Mouse (Mus musculus) neural tube, embryonic 15.5 days (tissue): ENCODE results near the gene Lrrc10b. TPM values are rescaled to one million over a fixed set of nuclear protein-coding genes. Genes with fewer than 3 reads are reported as not detected.

ENCODE experiments used
- ATAC-seq: fragments of 200-750 bp; cut with Nextera tagmentation; 2 replicates; pipeline ENCODE4 v1.8.0; 2017; ENCODE audit warnings: mild to moderate bottlenecking, moderate TSS enrichment, moderate library complexity; ENCODE audit not compliant: low FRiP score
- H3K27ac ChIP-seq: fragments of 300-500 bp; sonication (generic); replicated peaks from 2 replicates; pipeline ENCODE4 v1.5.1; 2015; ENCODE audit warnings: mild to moderate bottlenecking, inconsistent platforms
- H3K27me3 ChIP-seq: fragments of 300-500 bp; sonication (generic); replicated peaks from 2 replicates; pipeline ENCODE4 v1.6.1; 2015; ENCODE audit warnings: inconsistent platforms
- H3K36me3 ChIP-seq: fragments of 300-500 bp; sonication (generic); 2 replicates; pipeline ENCODE4 v1.6.1; 2015; ENCODE audit warnings: inconsistent platforms
- H3K4me1 ChIP-seq: fragments of 300-500 bp; sonication (generic); 2 replicates; pipeline ENCODE4 v1.6.1; 2015; ENCODE audit warnings: inconsistent platforms
- H3K4me2 ChIP-seq: fragments of 300-500 bp; sonication (generic); 2 replicates; pipeline ENCODE4 v1.6.1; 2015; ENCODE audit warnings: inconsistent platforms, mild to moderate bottlenecking, moderate library complexity
- H3K4me3 ChIP-seq: fragments of 300-500 bp; sonication (generic); replicated peaks from 2 replicates; pipeline ENCODE4 v1.5.1; 2015; ENCODE audit warnings: mild to moderate bottlenecking, inconsistent platforms
- H3K9ac ChIP-seq: fragments of 300-500 bp; sonication (generic); replicated peaks from 2 replicates; pipeline ENCODE4 v1.6.1; 2015; ENCODE audit warnings: mild to moderate bottlenecking, inconsistent platforms
- H3K9me3 ChIP-seq: fragments of 300-500 bp; sonication (generic); replicated peaks from 2 replicates; pipeline ENCODE4 v1.6.1; 2016; ENCODE audit warnings: inconsistent platforms
- WGBS: fragments of 180-500 bp; shearing (Covaris S2); methylation state at CpG from one replicate; pipeline ENCODE4 v1.1.7; 2015; ENCODE audit warnings: mixed read lengths; 5-methylcytosine and 5-hydroxymethylcytosine counted together
- polyA plus RNA-seq: library from polyadenylated mRNA; unstranded; fragments of >200 nt; fragmentation: Nextera tagmentation; extraction: Ambion mirVana; gene quantifications from 2 replicates; pipeline ENCODE4 v1.2.1, GENCODE M21; 2015

Gene Lrrc10b
- polyA plus RNA-seq, 1 experiment from 2014 or later: 1.1 TPM

DNA sequence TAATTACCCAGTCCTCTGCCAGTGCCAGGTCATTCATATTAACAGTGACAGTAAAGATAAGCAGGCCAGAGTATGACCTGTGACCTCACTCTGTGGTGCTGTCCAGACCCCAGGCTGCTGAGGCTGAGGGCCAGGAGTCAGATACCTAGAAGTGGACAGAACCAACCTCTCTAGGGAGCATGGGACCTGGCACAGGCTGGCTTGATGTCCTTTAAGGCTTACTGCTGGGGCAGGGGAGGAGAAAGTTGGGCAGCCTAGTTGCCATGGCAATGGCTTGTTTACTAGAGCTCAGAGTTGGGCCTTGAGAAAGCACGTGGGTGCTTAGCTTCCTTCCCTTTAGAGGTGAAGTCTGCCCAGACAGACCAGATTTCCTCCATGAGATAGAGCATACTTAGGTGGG, 20.5 kb downstream of the Lrrc10b start:
- Histone ChIP-seq H3K4me3 (no peak overlapping the region), H3K36me3 (peaks cover 22% of the 10 kb centered on the region; the same call in 1 of the 2 replicates), H3K27ac (no peak overlapping the region), H3K9me3 (no peaks in the 10 kb centered on the region), H3K4me1 (no peaks in the 10 kb centered on the region), H3K27me3 (no peaks in the 10 kb centered on the region), H3K9ac (no peak overlapping the region), H3K4me2 (no peak overlapping the region)
- 33% methylated on average over 1 of the region's 1 CpGs for WGBS
- no peak for ATAC-seq

DNA sequence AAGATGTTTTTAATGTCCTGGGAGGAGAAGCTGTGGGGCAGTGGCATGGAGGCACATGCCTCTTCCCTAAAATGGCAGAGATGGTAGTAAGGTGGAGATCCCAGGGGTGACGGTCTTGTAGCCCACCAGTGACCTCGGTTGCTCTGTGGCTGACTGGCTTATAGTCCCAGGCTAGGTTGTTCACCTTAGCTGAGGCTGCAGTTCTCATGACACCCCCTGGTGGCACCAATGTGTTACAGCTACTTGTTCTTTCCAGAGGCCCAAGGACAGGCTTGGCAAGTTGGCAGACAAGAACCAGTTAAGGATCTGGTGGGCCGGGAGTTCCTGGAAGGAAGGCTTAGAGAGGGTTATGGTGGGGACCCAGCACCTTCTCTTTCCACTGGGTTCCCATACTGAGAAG, 21.4 kb downstream of the Lrrc10b start:
- no peak overlapping the region for H3K4me3 ChIP-seq
- peak; percentile 36; the same call in 1 of the 2 replicates for ATAC-seq
- H3K36me3 ChIP-seq: peaks cover 17% of the 10 kb centered on the region; the same call in 1 of the 2 replicates
- no peak overlapping the region for H3K4me2 ChIP-seq
- H3K9me3 ChIP-seq: no peaks in the 10 kb centered on the region
- no peak overlapping the region for H3K27ac ChIP-seq
- 28% methylated on average over 3 of the region's 3 CpGs for WGBS
- H3K9ac ChIP-seq: no peak overlapping the region
- no peaks in the 10 kb centered on the region for H3K4me1 ChIP-seq
- no peaks in the 10 kb centered on the region for H3K27me3 ChIP-seq

DNA sequence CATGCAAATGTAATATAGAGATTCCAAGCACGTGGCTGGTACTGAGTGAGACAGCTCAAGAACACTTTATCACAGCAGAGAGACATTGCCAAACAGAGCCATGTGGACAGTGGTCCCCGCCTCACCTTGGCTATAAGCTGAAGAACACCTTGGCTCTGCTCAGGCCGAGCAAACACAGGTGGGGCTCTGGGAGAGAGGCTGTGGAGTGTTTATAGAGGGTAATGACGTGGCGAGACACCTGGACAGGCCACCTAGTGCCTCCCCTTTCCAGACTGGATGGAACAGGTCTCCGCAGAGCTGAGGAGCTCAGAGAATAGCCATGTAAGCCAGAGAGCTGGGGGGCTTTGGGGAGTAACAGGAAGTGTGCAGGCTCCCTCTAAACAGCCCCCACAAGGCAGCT, 22.3 kb downstream of the Lrrc10b start:
- no peaks in the 10 kb centered on the region for H3K9me3 ChIP-seq
- no peak for ATAC-seq

DNA sequence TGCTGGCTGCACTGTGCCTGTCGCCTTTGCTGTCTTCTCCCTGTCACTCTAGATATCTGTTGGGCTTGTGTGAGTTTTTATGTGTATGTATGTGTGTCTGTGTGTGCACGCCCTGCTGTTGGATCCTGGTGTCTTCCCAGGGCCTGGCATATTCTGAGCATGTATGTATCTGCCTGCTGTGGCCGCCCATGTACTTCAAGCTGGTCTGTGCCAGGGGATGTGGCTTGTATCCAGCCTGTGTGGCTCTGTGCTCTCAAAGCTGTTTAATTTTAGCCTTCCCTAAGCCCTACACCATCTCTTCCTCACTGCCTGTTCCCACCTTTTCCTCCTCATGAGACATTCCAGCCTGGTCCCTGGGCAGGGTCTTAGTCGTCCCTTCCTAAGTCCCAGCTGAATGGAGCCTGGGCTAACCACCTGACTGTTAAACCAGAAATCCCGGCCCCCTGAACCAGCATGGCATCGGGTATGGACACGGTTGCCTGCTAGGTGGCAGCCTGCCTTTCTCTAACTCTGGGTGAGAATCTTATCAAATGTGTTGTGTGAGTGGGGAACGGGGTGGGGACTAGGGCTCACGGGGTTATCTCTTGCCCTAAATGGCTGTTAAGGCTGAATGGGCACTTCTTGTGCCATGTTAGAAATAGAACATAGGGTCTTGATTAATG, 23.3 kb downstream of the Lrrc10b start:
- H3K4me1 ChIP-seq: no peaks in the 10 kb centered on the region
- H3K27me3 ChIP-seq: no peaks in the 10 kb centered on the region
- H3K9ac ChIP-seq: no peak overlapping the region
- no peak overlapping the region for H3K27ac ChIP-seq
- H3K4me2 ChIP-seq: no peak overlapping the region
- no peak overlapping the region for H3K4me3 ChIP-seq
- WGBS: 70% methylated on average over 9 of the region's 9 CpGs
- peaks cover under 1% of the 10 kb centered on the region; the same call in 1 of the 2 replicates for H3K36me3 ChIP-seq
- ATAC-seq: no peak
- no peaks in the 10 kb centered on the region for H3K9me3 ChIP-seq

More for the DNA sequence above, 22.3 kb downstream of the Lrrc10b start:
- Histone ChIP-seq H3K9ac (no peak overlapping the region), H3K4me1 (no peaks in the 10 kb centered on the region), H3K27ac (no peak overlapping the region), H3K4me2 (no peak overlapping the region), H3K27me3 (no peaks in the 10 kb centered on the region), H3K4me3 (no peak overlapping the region), H3K36me3 (peaks cover 8% of the 10 kb centered on the region; the same call in 1 of the 2 replicates)
- 72% methylated on average over 6 of the region's 6 CpGs for WGBS

DNA sequence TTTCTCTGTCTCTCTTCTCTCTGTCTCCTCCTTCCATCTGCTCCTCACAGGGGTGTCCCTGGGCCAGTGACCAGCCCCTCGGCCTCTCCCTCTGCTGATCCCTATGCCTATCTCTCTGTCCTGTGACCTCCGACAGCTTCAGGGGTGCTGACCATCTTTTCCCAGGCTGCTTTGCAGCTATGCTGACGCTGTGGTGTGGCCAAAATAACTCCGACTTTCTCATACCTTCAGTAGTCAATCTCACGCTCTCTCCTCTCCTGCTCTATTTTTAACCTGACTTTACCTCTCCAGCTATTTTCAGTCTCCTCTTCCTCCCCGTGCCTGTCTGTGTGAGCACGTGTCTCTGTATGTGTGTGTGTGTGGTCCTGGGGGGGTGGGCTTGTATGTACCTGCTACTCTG, 24.0 kb downstream of the Lrrc10b start:
- Histone ChIP-seq H3K27me3 (no peaks in the 10 kb centered on the region), H3K36me3 (no peaks in the 10 kb centered on the region), H3K27ac (no peak overlapping the region), H3K4me2 (no peak overlapping the region), H3K9ac (no peak overlapping the region), H3K4me1 (no peaks in the 10 kb centered on the region), H3K9me3 (no peaks in the 10 kb centered on the region), H3K4me3 (no peak overlapping the region)
- ATAC-seq: no peak
- WGBS: 82% methylated on average over 7 of the region's 7 CpGs

DNA sequence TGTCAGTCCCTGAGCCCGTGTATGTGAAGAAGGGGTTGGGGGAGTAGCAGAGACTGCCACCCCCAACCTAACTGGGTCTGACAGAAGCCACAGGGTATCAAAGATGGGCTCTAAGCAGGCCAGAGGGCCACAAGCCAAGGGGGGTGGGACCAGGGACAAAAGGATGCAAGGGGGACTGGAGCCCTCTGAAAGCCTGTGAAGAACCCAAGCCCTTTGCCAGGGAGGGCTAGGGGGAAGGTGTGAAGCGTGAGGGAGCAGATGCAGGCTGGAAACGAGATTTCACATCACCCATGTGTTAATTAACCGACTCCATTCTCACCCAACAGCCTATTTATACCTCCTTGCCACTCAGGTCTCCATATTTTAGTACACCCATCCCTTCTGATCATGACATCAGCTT, 25.4 kb downstream of the Lrrc10b start:
- Histone ChIP-seq H3K27me3 (no peaks in the 10 kb centered on the region), H3K27ac (no peak overlapping the region), H3K4me3 (no peak overlapping the region), H3K36me3 (peaks cover 6% of the 10 kb centered on the region; the same call in 1 of the 2 replicates), H3K9ac (no peak overlapping the region), H3K4me1 (peaks cover 10% of the 10 kb centered on the region), H3K4me2 (no peak overlapping the region), H3K9me3 (no peaks in the 10 kb centered on the region)
- no peak for ATAC-seq
- WGBS: 53% methylated on average over 4 of the region's 4 CpGs

DNA sequence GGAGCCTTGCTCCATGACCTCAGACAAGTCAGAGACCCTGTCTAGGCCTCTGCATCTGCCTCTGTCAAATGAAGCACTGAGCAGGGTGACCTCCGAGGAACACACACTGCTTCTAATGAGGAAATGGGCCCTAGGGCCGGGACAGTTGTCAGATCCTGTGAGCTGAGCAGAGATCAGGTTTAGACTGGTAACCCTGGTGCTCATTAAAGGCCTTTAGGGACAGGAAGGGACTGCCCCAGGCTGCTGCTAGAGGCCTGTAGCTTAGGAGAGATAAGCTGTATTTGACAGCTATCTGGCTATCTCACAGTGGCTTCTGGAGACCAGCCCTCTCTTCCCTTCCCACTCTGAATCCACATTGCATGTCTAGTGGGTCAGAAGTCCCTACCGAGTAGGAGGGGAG, 25.9 kb downstream of the Lrrc10b start:
- Histone ChIP-seq H3K4me2 (no peak overlapping the region), H3K9ac (no peak overlapping the region), H3K36me3 (peaks cover 6% of the 10 kb centered on the region; the same call in 1 of the 2 replicates), H3K4me1 (peaks cover 14% of the 10 kb centered on the region), H3K27ac (no peak overlapping the region), H3K9me3 (no peaks in the 10 kb centered on the region), H3K4me3 (no peak overlapping the region), H3K27me3 (no peaks in the 10 kb centered on the region)
- WGBS: 64% methylated on average over 3 of the region's 3 CpGs
- no peak for ATAC-seq

DNA sequence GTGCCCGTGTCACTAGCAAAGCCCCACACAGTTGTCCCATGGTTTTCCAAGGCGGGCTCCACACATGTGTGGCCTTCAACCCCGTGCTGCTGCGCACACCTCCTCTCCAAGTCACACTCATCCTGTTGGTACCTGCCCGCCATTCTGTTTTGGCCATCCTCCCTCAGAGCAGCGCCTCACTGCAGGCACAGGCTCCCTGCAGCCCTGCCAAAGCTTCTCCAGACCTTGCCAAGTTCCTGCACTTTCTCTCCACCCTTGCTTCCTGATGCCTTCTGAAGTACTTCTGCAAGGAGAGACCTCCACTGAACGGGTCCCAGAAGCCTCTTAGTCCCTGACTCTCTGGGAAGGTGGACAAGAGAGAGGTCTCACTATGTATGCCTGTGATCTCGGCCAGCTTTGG, 27.9 kb downstream of the Lrrc10b start:
- Histone ChIP-seq H3K36me3 (peaks cover 6% of the 10 kb centered on the region; the same call in 1 of the 2 replicates), H3K4me3 (no peak overlapping the region), H3K4me1 (peaks cover 28% of the 10 kb centered on the region), H3K27me3 (no peaks in the 10 kb centered on the region), H3K9ac (no peak overlapping the region), H3K27ac (no peak overlapping the region), H3K4me2 (no peak overlapping the region), H3K9me3 (no peaks in the 10 kb centered on the region)
- ATAC-seq: no peak
- whole genome bisulfite sequencing: 91% methylated on average over 8 of the region's 8 CpGs

DNA sequence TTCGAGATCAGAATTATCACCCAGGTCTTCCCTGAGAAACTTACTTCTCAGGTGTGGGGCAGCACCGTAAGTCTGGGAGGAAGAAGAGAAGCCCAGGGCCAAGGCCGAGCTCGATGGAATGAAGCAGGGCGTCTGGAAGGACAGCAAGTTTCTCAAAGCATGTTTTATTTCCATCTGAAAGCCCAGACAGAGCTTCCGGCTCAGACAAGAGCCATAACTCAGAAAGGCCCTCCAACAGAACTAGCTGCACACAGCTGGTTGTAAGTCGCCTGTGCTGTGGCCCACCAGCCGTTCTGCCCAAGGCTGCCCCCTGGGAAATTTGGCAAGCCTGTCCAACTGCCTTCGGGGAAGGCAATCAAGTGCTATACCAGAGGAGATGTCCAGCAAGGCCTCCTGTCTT, 29.8 kb downstream of the Lrrc10b start:
- Histone ChIP-seq H3K9me3 (no peaks in the 10 kb centered on the region), H3K27ac (no peak overlapping the region), H3K4me2 (no peak overlapping the region), H3K9ac (no peak overlapping the region), H3K36me3 (peaks cover 10% of the 10 kb centered on the region; the same call in 1 of the 2 replicates), H3K4me1 (peaks cover 32% of the 10 kb centered on the region), H3K27me3 (0 out of 2 replicates have a peak, but pooled peaks cover 5% of the 10 kb centered on the region), H3K4me3 (no peak overlapping the region)
- ATAC-seq: no peak
- WGBS: 52% methylated on average over 9 of the region's 9 CpGs

DNA sequence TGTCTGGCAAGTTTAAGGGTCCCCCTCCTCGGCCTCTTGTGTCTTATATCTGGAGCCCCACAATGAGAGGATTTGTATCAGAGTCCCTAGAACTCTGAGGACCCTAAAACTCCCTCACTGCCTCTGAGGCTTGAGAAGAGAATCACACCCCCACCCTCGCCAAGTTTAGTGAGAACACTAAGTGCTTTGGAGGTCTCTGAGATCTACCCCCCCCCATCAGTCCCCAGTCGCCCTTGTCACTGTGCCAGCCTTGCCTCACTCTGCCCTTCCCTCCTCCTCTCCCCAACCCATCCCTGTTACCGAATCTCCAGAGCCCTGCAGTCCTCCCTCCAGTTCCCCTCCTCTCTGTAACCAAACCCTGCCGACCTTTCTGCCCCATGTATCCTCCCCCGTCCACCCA, 30.5 kb downstream of the Lrrc10b start:
- no peak overlapping the region for H3K9ac ChIP-seq
- peaks cover 10% of the 10 kb centered on the region; the same call in 1 of the 2 replicates for H3K36me3 ChIP-seq
- ATAC-seq: no peak
- no peak overlapping the region for H3K4me2 ChIP-seq
- peaks cover 39% of the 10 kb centered on the region for H3K4me1 ChIP-seq
- 0 out of 2 replicates have a peak, but pooled peaks cover 5% of the 10 kb centered on the region for H3K27me3 ChIP-seq
- no peak overlapping the region for H3K4me3 ChIP-seq
- no peak overlapping the region for H3K27ac ChIP-seq
- 52% methylated on average over 6 of the region's 6 CpGs for WGBS
- no peaks in the 10 kb centered on the region for H3K9me3 ChIP-seq

DNA sequence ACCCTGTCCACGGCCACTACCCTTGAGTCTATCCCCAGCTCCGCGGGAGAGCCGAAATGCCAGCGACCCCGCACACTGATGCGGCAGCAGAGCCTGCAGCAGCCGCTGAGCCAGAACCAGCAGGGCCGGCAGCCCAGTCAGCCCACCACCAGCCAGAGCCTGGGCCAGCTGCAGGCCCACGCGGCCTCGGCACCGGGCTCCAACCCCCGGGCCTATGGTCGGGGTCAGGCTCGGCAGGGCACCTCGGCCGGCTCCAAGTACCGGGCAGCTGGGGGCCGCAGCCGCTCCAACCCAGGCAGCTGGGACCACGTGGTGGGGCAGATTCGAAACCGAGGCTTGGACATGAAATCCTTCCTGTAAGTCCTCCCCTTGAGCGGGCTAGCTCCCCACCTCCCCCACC, 31.0 kb downstream of the Lrrc10b start:
- Histone ChIP-seq H3K27ac (no peak overlapping the region), H3K27me3 (0 out of 2 replicates have a peak, but pooled peaks cover 5% of the 10 kb centered on the region), H3K4me1 (peaks cover 43% of the 10 kb centered on the region), H3K36me3 (peaks cover 10% of the 10 kb centered on the region; the same call in 1 of the 2 replicates), H3K4me3 (no peak overlapping the region), H3K9ac (no peak overlapping the region), H3K4me2 (no peak overlapping the region), H3K9me3 (no peaks in the 10 kb centered on the region)
- 35% methylated on average over 25 of the region's 25 CpGs for WGBS
- ATAC-seq: no peak

DNA sequence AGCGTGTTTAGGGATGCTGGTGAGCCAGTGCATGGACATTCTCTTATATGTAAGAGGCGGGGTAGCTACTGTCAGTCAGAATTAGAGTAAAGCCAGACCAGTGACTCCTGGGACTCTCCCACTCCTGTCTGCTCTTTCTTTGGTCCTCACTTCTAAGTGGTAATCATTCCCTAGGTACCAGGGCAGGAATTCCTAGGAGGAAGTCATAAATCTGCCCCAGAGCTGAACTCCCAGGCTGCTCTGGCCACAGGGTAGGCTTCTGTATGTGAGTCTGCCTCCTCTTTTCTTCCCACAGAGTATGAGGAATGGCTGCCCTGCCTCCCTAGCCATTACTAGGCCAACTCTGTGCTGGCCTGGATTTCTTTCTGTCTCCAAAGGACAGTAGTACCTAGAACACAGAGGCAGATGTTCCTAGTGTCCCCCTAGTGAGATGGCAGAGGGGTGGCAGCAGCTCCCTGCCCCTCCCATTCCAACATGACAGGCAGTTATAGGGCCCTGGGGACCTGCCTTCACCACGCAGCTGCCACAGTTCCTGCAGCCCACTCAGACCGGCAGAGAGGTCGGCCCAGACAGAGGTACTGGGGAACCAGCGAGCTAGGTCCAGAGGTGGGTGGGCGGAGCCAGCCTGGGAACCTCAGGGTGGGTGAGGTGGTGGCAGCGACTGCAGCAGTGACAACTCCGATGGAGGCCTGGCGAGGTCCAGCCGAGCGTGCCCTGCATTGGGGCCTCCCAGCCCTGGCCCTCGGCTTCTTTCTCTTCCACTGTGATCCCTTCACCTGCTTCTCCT, 31.6 kb downstream of the Lrrc10b start:
- Histone ChIP-seq H3K4me3 (no peak overlapping the region), H3K36me3 (peaks cover 10% of the 10 kb centered on the region; the same call in 1 of the 2 replicates), H3K9me3 (no peaks in the 10 kb centered on the region), H3K4me2 (no peak overlapping the region), H3K27me3 (0 out of 2 replicates have a peak, but pooled peaks cover 5% of the 10 kb centered on the region), H3K27ac (no peak overlapping the region), H3K9ac (no peak overlapping the region), H3K4me1 (peaks cover 43% of the 10 kb centered on the region)
- 41% methylated on average over 12 of the region's 13 CpGs for WGBS
- ATAC-seq: no peak
